Mouse (Mus musculus) retina, postnatal 1 day (tissue): ENCODE results near the gene Pla2g12b.
A peak's percentile ranks its signal among the peaks of the same experiment; 100 is the strongest.
"Not testable (repeated sequence)": the region's sequence is repeated elsewhere in the genome, so short reads cannot be mapped to it uniquely, and the experiment has no call there.

ENCODE experiments used
- DNase-seq: peaks from one replicate; pipeline ENCODE4 v3.0.0-alpha.2; 2012

The Pla2g12b gene

DNA sequence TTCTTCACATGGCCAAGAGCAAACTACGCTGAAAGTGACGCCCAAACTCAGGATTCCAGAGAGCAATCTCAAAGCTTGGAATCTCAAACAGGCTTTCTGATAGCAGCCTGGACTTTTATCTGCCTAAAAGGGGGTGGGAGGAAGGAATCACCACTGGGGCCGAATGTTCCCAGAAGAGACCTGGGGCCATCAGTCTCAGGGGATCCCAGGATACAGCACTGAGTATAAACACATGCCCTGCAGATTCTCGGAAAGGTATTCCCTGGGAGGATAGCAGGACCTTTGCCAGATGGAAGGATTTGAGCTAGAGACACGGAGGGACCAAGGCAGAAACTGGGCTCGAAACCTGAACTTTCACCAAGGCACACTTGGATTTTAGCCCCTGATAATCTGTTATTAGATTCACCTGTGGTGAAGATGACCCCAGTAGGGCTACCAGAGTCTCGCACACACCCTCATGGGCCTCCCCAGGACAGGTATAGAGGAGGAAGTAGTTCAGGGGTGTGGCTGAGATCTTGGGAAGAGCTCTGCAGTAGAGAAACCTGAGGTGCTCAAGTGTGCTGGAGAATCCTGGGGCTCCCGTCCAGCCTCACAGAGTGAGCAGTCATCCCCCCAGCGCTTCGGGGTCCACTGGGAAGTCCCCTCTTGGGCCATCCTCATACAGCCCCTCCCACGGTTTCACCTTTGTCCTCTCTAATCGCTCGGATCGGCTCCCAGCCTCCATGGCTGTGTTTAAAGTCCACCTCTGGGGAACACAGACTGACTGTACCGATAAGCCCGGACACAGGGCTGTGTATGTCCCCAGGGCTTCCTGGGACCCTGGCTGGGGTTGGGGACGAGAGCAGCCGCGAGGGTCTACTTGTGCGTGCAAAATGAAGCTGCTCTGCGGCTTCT is at the start of gene Pla2g12b:
TSS of gene Pla2g12b (plus strand) at position 762 of the 894 bp plus-strand sequence.
- no peak for DNase-seq

DNA sequence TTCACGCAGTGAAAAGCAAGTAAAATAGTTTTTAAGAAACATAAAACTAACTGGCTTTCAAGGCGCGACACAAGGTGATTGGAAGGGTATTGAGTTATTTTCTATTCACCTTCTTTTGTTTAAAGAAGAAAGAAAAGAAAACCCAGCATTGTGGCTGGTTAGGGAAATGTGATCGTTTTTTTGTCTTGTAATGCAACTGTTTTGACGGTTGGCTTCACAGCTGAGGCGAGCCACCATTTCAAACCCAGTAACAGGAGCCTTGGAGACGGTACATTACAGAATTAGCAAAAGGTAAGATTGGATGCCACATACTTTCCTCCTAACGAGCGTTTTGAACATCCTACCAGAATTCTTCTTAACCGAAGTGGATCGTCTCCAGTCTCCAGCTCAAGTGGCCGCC is 49.3 kb upstream of the Pla2g12b start:
- DNase-seq = no peak

DNA sequence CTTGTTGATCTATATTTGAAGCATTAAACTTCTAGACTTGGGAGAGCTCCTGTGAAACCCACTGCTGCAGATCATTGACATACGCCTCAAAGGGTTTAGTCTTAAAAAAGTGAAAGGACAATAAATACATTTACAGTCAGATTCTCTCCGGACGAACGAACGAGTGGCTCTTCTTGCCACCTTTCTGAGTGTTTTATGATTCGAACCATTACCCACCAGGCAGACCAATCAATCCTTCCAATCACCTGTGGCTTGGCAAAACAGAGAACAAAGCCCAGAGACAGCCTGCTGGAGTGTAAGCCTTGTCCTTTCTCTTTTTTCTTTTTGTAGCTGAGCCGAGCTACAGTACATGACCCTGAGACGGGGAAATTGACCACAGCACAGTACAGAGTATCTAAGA is 48.4 kb upstream of the Pla2g12b start:
- DNase-seq = no peak

DNA sequence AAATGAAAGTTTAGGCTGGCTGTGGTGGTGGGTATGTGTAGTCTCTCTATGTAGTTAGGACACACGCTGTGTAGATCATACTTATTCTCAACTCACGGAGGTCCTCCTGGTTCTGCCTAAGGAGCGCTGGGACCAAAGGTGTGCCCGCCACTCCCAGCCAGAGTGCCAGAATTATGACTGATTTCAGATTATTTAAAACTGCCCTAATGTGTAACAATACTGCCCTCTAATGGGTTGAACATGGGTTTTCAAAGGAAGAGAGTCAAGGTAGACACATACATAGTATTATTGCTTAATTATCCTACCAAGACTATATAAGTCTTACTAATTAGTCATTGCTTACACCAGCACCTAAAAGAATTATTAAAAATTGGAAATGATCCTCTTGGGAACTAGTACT is 44.7 kb upstream of the Pla2g12b start:
- DNase-seq = no peak

DNA sequence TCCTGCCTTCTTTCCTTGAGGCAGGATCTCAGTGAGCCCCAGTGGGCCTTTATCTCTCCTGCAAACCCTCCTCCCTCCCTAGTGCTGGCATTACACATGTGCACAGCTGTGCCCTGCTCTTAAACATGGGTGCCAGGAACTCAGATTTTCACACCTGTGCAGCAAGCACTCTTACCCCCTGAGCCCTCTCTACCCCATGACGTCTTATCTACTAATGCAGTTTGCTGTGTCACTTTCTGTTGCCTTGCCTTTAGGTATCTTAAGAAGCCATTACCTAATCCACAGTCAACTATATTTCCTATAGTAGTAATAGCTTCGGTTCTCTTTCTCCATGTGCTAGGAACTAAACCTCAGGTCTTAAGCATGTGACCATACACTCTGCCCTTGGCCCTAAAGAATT is 40.3 kb upstream of the Pla2g12b start:
- no peak for DNase-seq

DNA sequence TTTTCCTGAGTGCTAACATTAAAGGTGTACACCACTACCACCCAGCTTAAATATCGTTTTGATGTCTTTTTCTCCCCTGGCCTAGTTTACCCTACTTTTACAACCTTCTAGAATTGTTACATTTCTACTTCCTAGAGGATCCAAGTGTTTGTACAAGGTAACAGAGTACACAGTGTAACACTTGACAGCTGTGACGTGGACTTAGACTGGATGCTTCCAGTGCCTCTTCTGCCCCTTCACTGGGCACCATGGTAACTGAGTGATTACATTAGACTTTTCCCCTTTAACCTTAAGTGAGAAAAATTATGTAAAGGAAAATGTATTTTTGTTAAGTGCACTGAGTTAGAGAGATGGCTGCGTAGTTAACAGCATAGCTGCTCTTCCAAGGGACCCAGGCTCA is 38.9 kb upstream of the Pla2g12b start:
- DNase-seq = no peak

DNA sequence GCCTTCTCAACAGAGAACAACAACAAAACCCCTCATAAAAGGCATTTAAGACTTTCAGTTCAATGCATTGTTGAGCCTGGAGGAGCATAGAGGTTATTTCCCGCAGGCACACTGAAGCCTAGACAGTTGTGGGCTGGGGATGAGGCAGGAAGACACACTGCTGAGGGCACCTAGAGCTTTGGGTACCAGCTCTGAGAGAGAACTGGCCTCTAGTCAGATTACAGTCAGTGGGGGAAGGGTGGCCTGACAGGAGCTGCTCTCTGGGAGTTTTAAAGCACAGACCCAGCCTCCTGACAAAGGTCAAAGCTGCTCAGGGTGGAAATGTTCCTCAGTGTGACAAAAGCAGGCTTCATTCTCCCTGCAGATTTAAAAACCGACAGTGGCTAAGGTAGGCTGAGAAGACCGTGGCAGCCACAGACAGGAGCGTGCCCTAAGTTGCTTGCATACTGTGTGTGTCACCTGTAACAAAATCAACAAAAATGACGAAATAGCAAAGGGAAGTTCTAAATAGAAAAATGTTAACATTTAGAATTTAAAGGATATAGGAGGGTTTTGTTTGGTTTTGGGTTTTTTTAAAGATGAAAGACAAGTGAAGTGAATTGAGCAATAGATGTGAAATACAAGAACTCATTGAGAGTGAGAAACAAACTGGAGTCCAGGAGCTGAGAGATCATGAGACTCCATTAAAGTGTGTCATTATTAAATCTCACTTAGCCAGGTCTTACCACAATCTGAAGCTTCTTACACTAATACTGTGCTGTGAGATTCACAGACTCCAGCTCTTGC is 37.5 kb upstream of the Pla2g12b start:
- DNase-seq = no peak

DNA sequence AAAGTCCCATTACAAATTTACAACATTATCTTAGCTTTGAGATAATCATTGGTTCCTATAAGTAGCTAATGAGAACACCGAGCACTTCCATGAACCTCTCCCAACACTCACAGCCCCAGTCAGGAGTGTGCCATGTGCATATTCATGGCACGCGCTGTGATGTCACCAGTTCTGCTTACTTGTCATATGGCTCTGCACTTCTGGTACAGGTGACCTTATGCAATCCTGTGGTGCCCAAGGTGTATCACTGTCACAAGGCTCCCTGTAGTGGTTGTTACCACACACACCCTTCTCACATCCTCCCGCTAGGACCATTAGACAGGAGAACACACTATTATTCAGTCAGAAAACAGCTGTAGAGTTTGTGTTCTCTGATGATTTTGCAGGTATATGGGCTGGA is 36.7 kb upstream of the Pla2g12b start:
- no peak for DNase-seq

DNA sequence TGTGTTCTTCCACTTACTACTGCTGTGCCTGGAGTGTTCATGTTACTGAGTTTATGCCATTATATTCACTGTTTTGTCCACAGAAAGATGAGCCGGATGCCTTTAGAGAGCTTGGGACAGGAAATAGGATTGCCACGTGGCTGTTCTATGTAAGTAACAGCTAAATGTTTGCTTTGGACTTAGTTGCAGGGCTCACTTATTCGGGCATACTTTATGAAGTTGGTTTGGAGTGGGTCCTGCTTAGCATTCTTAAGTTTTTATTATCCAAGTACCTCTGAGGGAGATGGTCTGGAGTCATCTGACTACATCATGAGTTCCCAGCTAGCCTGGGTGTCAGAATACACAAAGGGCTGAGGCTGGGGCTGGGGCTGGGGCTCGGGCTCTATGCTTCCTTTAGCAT is 36.3 kb upstream of the Pla2g12b start:
- no peak for DNase-seq

DNA sequence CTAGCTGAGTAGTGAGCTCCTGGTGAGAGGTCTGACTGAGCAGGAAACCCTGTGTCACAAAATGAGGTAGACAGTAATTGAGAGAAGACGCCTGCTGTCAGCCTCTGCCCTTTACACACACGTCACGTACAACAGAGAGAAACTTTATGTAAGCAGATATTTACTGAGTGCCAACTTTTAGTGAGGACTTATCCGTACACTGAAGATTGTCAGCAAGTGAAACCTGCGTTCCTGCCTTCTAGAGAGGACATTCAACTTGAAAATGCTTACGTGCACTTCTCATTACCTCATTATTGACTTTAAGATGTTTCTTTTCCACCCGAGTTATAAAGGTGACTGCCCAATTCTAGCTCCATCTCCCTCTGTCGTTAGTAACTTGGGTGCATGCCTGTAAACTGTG is 34.7 kb upstream of the Pla2g12b start:
- DNase-seq = no peak

DNA sequence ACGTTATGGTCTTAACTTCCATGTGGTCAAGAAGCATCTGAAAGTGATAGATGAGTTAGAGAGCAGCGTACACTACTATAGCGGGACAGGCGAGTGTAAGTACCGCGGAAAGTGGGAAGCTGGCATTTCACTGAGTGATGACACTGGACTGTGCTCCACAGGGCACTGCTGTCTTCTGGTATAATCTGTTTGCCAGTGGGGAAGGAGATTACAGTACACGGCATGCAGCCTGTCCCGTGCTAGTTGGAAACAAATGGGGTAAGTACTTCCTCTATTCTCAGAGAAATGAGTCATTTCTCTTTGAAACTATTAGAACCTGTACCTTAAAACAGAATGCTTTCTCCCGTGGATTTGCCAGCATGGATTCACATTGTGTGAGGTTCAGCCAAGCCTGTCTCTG is 34.0 kb upstream of the Pla2g12b start:
- no peak for DNase-seq

DNA sequence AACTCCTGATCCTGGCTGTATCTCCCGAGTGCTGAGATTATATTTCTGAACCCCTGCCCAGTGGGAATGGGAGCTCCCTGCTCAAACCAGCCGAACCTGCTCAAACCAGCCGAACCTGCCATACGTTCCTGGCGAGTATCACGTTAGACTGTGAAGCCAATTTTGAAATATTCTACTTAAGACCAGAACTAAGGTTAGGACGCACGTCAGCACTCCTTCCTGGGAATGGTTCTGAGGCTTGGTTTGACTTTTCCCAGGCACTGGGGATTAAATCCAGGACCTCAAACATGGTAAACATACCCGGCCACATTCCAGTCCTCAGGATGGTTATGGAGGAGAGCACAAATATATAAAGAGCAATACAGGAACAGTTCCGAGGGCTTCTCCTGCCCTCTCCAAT is 25.6 kb upstream of the Pla2g12b start:
- DNase-seq = no peak

DNA sequence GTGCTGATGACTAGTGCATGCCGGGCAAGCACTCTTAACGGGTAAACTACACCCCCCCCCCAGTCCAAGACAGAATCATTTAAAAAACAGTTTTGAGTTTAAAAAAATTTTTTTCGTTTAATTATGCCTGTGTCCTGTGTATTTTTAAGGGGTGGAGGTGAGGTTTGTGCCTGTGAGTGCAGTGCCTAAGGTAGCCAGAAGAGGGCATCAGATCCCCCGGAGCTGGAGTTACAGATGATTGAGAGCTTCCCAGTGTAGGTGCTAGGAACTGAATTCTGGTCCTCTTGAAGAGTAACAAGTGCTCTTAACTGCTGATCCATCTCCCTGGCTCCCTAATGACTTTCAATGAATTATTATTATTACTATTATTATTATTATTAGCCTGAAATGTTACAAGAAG is 24.7 kb upstream of the Pla2g12b start:
- no peak for DNase-seq

DNA sequence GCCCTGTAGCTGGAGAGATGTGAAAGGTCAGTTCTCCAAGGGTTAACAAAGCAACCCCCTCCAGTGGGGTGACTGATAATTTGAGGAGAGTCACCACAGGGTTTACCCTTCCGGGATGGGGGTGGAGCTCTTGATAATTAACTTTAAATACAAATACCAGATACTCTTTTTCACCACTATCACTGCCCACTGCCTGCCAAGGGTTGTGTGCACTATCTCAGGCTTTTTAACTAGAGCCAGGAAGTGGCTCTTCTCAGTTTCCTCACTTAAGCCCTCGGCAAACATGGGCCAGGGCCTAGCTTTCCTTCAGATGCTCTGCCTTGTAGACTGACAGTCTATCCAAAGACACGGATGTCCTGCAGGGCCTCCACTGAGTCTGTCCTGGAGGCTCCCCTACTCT is 23.5 kb upstream of the Pla2g12b start:
- DNase-seq = no peak

DNA sequence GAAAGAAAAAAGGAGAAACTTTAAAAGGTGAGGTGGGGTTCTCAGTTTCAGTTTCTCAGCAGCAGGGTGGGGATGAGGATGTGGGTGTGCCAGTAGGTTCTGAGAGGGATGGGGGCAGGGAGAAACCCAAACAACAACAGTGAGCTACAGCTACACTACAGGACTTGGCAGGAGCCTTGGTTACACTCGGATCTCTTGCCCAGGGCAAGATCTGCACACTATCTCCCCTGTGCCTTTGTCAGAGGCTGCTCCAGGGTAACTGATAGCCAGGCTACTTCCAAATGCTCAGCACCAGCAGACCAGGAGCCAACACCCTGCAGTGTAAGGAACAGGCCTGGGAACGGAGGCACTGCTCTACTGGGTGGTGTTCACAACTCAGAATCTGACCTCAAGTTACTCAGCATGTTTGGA is 23.0 kb upstream of the Pla2g12b start:
- no peak for DNase-seq

DNA sequence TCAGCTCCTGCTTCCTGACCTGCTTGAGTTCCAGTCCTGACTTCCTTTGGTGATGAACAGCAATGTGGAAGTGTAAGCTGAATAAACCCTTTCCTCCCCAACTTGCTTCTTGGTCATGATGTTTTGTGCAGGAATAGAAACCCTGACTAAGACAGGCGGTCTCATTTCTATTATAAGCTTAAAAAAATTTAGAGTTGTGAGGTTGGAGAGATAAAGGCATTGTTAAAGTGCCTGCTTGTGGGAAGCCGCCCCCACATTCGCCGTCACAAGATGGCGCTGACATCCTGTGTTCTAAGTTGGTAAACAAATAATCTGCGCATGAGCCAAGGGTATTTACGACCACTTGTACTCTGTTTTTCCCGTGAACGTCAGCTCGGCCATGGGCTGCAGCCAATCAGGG is 21.9 kb upstream of the Pla2g12b start:
- not testable (repeated sequence) for DNase-seq

DNA sequence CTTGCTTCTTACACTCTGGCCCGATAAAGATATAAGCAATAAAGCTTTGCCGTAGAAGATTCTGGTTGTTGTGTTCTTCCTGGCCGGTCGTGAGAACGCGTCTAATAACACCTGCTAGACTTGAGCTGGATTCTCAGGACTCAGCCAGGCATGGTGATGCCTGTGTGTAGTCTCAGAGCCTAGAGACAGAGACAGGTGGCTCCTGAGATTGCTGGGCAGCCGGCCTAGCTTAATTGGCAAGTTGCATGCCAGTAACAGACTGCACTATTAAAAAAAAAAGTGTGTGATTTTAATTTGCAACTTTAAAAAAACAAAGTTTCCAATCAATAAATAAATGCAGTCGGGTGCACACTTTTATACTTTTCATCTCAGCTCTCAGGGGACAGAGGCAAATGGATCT is 16.5 kb upstream of the Pla2g12b start:
- no peak for DNase-seq

DNA sequence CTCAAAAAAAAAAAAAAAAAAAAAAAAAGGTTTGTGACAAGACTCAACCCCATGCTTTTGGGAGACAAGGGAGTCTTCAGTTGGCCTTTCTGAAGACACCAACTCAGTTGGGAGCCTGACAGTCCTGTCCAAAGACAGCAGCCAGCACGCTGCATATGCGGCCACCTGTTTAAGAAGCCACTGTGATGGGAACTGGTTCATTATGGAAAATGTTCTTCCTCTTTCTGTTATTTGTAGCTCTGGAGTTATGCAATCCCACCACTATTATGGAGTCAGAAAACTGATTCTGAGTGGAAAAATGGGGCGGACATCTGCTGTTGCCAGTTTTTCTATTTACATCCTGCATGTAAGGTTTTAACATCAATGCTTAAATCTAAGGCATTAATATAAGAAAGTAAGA is 13.8 kb upstream of the Pla2g12b start:
- DNase-seq = no peak

DNA sequence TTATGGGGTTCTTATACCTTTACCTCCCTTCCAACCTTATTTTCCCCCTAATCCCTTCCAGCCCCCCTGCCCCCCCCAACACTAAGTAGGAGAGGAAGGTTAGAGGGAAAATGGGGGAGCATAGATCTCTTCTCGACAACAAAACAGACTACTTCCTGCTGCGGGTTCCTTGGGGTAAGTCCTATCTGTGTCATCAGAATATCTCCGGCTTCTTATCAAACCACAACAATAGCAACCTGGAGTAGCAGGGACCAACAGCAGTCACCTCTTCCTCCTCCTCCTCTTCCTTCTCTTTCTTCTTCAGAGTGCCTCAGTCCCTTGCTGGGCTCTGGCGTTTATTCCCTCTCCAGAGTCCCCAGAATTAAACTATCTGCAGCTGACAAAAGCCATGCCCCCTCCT is 11.6 kb upstream of the Pla2g12b start:
- DNase-seq = no peak

DNA sequence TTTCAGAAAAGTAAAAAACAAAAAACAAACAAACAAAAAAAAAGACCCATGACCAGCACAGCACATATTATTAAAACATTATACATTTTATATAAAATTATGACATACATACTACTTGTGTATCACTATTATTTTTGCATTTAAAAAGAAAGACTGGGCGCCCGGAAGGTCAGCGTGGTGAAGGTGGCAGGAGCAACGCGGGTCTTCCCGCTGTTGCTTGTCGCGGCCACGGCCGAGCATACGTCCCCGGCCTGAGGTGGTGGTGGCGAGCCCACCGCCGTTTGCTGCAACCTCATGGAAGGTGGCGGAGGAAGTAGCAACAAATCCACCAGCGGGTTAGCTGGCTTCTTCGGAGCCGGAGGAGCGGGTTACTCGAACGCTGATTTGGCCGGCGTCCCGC is 8.0 kb upstream of the Pla2g12b start, which contains the start of gene Gm10273:
TSS of gene Gm10273 (plus strand) at position 172 of the 400 bp plus-strand sequence.
- DNase-seq = not testable (repeated sequence)

DNA sequence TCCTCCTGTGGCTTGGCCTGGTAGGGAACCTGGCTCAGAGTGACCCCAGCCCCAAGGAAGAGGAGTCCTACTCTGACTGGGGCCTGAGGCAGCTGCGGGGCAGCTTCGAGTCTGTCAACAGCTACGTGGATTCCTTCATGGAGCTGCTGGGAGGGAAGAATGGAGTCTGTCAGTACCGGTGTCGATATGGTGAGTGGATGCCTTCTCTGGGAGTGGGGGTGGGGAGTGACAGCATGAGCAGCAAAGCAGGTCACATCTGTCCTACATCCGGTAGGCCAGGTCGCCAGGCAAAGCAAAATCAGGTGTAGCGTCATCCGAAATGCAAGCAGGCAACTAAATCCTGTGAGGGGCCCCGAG is 311 bp downstream of the Pla2g12b start:
- DNase-seq = peak; percentile 18

DNA sequence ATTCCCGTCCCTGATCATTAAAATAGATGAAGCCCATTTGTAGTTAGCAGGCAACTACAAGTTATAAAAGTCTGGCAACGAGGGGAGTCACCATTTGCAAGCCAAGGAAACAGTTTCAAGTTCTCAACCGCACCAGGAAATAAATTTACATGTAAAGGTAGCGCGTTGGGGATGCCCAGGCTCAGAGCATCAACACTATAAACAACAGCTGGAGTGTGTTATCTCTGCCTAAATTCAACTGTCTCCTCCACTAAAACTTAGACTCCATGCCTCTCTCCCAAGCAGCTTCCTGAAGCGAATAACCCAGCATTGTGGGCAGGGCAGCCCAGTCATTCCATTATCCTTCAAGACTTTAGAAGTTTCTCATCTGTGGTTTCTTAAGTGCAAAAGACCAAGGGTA is 5.0 kb downstream of the Pla2g12b start:
- DNase-seq = no peak

DNA sequence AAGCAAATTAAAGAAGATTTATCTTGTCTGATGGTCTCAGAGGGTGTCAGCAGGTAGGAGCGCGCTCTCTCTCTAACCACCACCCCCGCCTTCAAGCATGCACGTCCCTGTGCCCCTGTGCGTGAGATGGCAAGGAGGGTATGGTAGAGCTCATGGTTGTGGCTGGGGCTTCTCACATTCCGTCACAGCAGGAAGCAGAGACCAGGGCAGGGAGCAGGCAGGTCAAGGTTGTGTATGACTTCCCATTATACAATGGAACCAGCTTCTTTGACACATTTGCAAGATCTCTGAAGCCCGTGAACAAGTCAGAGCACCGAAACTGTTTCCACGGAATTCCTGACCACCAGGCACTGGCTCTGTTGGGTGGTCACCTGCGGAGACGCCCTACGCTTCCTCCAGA is 6.8 kb downstream of the Pla2g12b start:
- no peak for DNase-seq

DNA sequence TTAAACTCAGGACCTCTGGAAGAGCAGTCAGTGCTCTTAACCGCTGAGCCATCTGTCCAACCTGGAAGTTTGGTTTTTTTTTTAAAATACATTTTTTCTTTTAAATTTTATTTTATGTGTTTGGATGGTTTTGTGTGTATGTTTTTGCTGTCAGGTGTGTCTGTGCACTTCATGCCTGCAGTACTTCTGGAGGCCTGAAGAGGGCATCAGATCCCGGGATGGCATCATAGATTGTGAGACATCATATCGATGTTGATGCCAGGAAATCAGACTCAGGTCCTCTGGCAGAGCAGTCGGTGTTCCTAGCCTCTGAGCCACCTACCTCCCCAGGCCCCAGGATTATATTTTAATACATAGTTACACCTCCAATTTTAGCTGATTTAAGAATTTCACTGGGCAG is 10.3 kb downstream of the Pla2g12b start:
- DNase-seq = no peak
